Mouse (Mus musculus) left cerebral cortex, postnatal 14 days (tissue): ENCODE results near the gene Tcf15. TPM values are rescaled to one million over a fixed set of nuclear protein-coding genes. Genes with fewer than 3 reads are reported as not detected.

ENCODE experiments used
- DNase-seq, 2 experiments: peaks; one replicate each; pipeline ENCODE4 v3.0.0; 2021 to 2022; ENCODE audit warnings: low spot score in 2 of 2, mixed read lengths in 1 of 2
- intact Hi-C: fragments of 180-260 bp; cut with DNase I; formaldehyde crosslinking; loops from one replicate; pipeline ENCODE4 v1.15.1; 2025
- total RNA-seq, 2 experiments: library from RNA; stranded (reverse); gene quantifications; 2 replicates each; pipeline ENCODE4 v1.2.3; 2021

Gene Tcf15
- total RNA-seq, 2 experiments from 2014 or later = 0.75 to 1.2 TPM

GRCm38 (mm10) chr2:152155414-152156208, 12.2 kb downstream of the Tcf15 start:
- intact Hi-C loops = no loop called here
- DNase-seq = no peak

GRCm38 (mm10) chr2:152156471-152156870, 13.1 kb downstream of the Tcf15 start:
- intact Hi-C loops = no loop called here
- DNase-seq = no peak

DNA sequence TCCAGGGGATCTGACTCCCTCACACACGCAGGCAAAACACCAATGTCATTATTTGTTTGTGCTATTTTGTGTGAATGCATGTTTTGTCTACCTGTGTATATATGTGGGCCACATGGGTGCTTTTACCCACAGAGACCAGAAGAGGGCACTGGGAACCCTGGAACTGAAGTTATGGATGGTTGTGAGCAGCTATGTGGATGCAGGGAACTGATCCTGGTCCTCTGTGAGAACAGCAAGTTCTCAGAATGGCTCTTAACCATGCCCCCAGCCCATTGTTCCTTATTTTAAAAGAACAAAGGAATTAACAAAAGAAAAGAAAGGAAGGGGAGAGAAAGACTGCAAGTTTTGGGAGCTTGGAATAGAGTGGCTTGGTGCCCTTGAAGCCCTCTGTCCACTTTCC, 16.1 kb downstream of the Tcf15 start:
- intact Hi-C loops = no loop called here
- no peak for DNase-seq

DNA sequence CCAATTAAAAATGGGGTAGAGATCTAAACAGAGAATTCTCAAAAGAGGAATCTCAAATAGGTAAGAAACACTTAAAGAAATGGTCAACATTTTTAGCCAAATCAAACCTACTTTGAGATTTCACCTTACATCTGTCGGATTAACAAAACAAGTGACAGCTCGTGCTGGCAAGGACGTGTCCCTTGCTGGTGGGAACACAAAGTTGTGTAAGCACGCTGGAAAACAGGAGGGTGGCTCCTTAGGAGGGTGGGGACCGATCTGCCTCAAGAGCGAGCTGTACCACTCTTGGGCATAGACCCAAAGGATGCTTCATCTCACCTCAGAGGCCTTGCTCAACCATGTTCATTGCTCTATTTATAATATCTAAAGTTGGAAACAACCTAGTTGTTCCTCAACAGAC, 22.9 kb downstream of the Tcf15 start:
- intact Hi-C loops = no loop called here
- DNase-seq = no peak

DNA sequence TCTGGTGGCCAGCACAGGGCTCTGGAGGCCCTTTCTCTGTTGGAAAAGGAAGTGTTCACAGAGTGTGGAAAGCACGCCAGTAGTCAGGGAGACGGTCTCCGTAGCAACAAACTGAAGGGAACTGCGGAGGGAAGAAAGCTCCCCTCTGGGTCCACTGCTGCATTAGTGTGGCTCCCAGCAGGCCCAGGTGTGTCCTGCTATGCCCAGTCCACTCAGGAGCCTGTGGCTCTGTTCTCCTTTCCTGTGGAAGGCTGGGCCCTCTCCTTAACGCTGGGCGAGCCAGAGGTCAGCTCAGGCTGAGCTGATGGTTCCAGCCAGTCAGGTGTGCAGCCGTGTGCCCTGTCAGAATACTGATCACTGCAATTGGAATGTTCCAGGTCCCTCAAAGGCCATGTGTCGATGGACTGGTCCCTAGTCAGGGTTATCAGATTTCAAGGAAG, 24.5 kb downstream of the Tcf15 start:
- peak; percentile 65 to 69 for DNase-seq
- intact Hi-C loops = no loop called here

DNA sequence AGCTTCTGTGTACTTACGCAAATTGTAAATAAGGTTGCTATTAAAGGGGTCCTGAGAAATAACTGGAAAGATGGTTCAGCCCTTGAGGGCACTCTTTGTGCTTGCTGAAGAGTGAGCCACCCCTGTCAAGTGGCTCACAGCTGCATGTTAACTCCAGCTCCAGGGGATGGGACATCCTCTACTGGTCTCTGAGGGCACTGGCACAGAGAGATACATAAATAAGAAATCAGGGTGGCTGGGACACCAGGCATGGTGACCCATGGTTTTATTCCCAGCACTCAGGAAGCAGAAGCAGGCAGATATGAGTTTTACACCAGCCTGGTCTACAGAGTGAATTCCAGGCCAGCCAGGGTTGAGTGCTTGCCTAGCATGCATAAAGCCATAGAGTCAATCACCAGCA, 26.0 kb downstream of the Tcf15 start:
- no peak for DNase-seq
- intact Hi-C loops = no loop called here

DNA sequence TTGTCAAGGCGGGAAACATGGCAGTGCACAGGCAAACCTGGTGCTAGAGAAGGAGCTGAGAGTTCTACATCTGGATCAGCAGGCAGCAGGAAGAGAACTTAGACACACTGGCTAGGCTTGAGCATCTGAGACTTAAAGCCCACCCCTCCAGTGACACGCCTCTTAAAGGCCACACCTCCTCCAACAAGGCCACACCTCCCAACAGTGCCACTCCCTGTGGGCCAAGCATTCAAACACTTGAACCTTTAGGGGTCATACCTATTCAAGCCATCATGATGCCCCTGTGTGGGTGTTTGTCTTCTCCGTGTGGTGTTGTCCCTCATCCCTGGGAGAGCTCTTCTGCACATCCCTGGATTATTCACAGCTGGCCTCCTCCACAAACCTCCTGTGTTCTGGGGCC, 31.5 kb downstream of the Tcf15 start:
- intact Hi-C loops = no loop called here
- DNase-seq = no peak

GRCm38 (mm10) chr2:152176659-152177058, 33.3 kb downstream of the Tcf15 start:
- intact Hi-C loops = no loop called here
- no peak for DNase-seq

GRCm38 (mm10) chr2:152177162-152177805, 33.9 kb downstream of the Tcf15 start:
- intact Hi-C loops = no loop called here
- DNase-seq = no peak

GRCm38 (mm10) chr2:152177806-152178170, 34.4 kb downstream of the Tcf15 start:
- no peak for DNase-seq
- intact Hi-C loops = no loop called here

GRCm38 (mm10) chr2:152178345-152178744, 35.0 kb downstream of the Tcf15 start:
- intact Hi-C loops = no loop called here
- DNase-seq = no peak

DNA sequence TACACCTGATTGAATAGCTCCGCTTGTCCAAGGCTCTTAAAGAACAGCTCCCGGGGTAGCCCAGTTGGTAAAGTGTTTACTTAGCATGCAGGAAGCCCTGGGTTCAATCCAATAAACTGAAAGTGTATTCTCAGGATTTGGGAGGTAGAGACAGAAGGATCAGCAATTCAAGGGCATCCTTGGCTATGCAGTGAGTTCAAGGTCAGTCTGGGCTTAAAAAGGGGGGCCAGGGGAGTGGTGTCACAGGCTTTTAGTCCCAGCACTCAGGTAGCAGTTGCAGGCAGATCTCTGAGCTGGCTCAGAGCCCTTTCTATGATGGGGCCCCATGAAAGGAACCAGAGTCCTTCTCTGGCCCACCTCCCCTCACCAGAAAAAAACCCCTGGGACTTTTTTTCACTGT, 35.9 kb downstream of the Tcf15 start:
- DNase-seq = no peak
- intact Hi-C loops = no loop called here

GRCm38 (mm10) chr2:152180323-152180722, 37.0 kb downstream of the Tcf15 start:
- peak; percentile 14 to 35 for DNase-seq
- intact Hi-C loops = no loop called here

- intact Hi-C loops = no loop called here
- DNase-seq = no peak
These were observed 43.8 kb downstream of the Tcf15 start for GRCm38 (mm10) chr2:152187132-152187531.

- DNase-seq = no peak
- intact Hi-C loops = no loop called here
These were observed 45.9 kb downstream of the Tcf15 start for GRCm38 (mm10) chr2:152189213-152189612.

DNA sequence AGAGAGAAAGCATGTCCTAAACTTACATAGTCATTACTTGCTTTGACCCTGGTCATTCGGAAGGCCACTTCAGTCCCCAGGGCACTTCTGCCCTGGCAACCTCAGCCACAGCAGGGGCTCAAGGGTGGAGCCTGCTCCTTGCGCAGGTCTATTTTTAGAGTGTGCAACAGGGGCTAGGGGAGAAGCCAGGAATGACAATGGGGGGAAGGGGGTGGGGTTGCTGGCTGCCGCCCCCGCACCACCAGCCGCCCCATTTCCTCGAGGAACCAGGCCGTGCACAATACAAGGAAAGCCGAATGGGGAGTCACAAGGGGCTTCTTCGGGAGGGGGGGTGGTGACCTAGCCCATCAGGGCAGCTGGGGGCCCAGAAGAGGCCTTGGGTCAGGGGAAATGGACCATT, 46.3 kb downstream of the Tcf15 start:
- intact Hi-C loops = no loop called here
- DNase-seq = no peak

DNA sequence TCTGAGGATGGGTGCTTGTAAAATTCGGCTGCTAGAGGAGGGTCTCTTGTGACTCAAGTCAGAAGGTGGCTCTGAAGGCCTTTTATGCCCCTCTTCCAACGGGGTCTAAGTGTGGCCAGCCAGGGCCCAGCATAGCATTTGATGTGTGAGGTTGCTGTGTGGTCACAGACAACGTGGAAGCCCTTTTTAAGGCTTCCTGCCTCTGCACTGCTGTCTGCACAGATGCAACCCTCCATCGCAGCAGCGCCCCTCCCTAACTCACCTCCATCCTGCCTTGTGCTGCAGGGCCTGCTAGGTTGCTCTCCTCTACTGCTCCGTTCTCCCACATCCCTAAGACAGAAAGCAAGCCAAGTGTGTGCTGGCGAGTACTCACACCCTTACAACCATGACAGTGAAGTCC, 46.8 kb downstream of the Tcf15 start:
- intact Hi-C loops = no loop called here
- no peak for DNase-seq

GRCm38 (mm10) chr2:152192591-152193345, 49.4 kb downstream of the Tcf15 start:
- intact Hi-C loops = no loop called here
- DNase-seq = no peak

DNA sequence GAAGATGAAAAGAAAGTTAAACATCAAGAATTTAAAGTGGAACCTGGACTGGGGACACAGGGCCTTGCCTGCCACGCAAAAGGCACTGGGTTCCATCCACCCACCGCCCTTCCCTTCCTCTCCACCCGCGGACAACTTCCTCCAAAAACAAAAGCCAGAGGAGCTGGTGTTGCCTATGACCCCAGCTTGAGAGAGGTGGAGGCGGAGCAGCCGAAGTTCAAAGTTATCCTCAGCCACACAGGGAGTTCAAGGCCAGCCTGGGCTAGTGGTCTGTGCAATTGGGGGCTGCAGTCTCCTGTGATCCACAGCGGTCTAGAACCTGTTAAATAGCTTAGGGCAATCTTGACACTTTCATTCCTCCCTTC, 50.0 kb downstream of the Tcf15 start:
- no peak for DNase-seq
- intact Hi-C loops = no loop called here

DNA sequence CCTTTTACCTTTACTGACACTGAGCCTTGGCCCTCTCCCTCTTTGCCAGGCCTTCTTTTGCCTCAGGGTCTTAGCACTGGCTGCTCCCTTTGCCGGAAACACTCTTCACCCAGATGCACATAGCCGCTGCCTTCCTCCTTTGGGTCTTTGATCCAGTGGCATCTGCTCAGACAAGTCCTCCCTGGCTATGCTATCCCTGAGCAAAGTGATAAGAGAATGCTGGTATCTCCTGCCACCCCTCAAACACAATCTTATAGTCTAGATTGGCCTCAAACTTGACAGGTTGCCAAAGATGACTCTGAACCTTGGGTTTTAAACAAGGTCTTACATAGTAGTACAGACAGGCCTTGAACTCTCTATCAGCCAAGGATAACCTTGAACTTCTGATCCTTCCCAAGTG, 51.2 kb downstream of the Tcf15 start:
- intact Hi-C loops = no loop called here

DNA sequence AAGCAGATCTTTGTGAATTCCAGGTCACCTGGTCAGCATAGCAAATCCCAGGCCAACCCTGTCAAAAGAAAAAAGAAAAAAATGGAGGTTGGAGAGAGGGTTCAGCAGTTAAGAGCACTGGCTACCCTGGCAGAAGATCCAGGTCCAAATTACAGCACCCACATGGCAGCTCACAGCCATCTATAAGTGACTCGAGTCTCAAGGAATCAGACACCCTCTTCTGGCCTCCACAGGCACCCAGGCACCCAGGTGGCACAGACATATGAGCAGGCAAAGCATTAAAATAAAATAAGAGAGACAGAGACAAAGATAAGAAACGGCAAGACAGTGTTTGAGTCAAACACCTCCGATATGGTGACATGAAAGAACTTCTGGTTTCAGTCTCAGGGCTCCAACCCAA, 53.5 kb downstream of the Tcf15 start:
- intact Hi-C loops = loop anchor here (2.0 kb wide), 2 partner anchors 84 to 168 kb away; no protein-coding TSS in a partner anchor
- DNase-seq = no peak

More for the DNA sequence above, 51.2 kb downstream of the Tcf15 start:
- DNase-seq = no peak
